Mouse (Mus musculus) embryonic facial prominence, embryonic 11.5 days (tissue): Measurements from ENCODE around the gene Irgq. TPM values are rescaled to one million over a fixed set of nuclear protein-coding genes. Genes with fewer than 3 reads are reported as not detected.

Experiments used
- polyA plus RNA-seq: library from polyadenylated mRNA; unstranded; fragments of >200 nt; fragmentation: Nextera tagmentation; extraction: Ambion mirVana; gene quantifications from 2 replicates; pipeline ENCODE4 v1.2.1, GENCODE M21; 2014

Irgq gene
- polyA plus RNA-seq, 1 experiment from 2014 or later, result 8.0 TPM

Other genes starting within 250 kb of the Irgq start
- 48.0 and 58.8 TPM in 2 replicates for gene Zfp61, start 229.5 kb upstream of the Irgq start, polyA plus RNA-seq
- 10.7 and 15.2 TPM in 2 replicates for gene Zfp94, start 214.0 kb upstream of the Irgq start, polyA plus RNA-seq
- gene Tescl, start 196.8 kb upstream of the Irgq start, polyA plus RNA-seq, result not detected in 2 replicates
- not detected in 2 replicates for gene Lypd5, start 181.5 kb upstream of the Irgq start, polyA plus RNA-seq
- gene Kcnn4, start 160.4 kb upstream of the Irgq start, polyA plus RNA-seq, result 2.2 and 2.3 TPM in 2 replicates
- gene Smg9, start 131.1 kb upstream of the Irgq start, polyA plus RNA-seq, result 13.8 and 18.6 TPM in 2 replicates
- gene Irgc1, start 78.4 kb upstream of the Irgq start, polyA plus RNA-seq, result not detected in 2 replicates
- 1.1 and 2.1 TPM in 2 replicates for gene Plaur, start 68.2 kb upstream of the Irgq start, polyA plus RNA-seq
- gene Cadm4, start 48.7 kb upstream of the Irgq start, polyA plus RNA-seq, result 1.9 and 3.6 TPM in 2 replicates
- gene Zfp428, start 23.7 kb upstream of the Irgq start, polyA plus RNA-seq, result 52.5 and 58.0 TPM in 2 replicates
- 0.25 and 0.32 TPM in 2 replicates for gene AC161166.1, start 18.2 kb upstream of the Irgq start, polyA plus RNA-seq
- gene Pinlyp, start 15.4 kb downstream of the Irgq start, polyA plus RNA-seq, result not detected in 2 replicates
- 99.0 and 111 TPM in 2 replicates for gene Xrcc1, start 15.6 kb downstream of the Irgq start, polyA plus RNA-seq
- 24.4 and 27.2 TPM in 2 replicates for gene Ethe1, start 56.9 kb downstream of the Irgq start, polyA plus RNA-seq
- gene Zfp575, start 57.0 kb downstream of the Irgq start, polyA plus RNA-seq, result 0.91 and 1.4 TPM in 2 replicates
- 0.10 and 0.13 TPM in 2 replicates for gene Phldb3, start 80.1 kb downstream of the Irgq start, polyA plus RNA-seq
- 2.0 and 2.1 TPM in 2 replicates for gene Lypd3, start 105.9 kb downstream of the Irgq start, polyA plus RNA-seq
- gene Tex101, start 146.0 kb downstream of the Irgq start, polyA plus RNA-seq, result not detected in 2 replicates
- not detected in 2 replicates for gene BC049730, start 178.6 kb downstream of the Irgq start, polyA plus RNA-seq
- gene Gm4763, start 196.2 kb downstream of the Irgq start, polyA plus RNA-seq, result not detected in 2 replicates
- not detected in 2 replicates for gene Cd177, start 229.6 kb downstream of the Irgq start, polyA plus RNA-seq
- gene Ceacam10, start 246.5 kb downstream of the Irgq start, polyA plus RNA-seq, result 0.29 and 0.34 TPM in 2 replicates